Mouse (Mus musculus): ENCODE measurements at regions not wholly inside any gene's neighbourhood (a gene's known extent, or its start where the extent isn't known, plus 50 kb on each side); places are given as distances from the start of the nearest gene placed in this dataset. TPM values are rescaled to one million over a fixed set of nuclear protein-coding genes. Genes with fewer than 3 reads are reported as not detected.
"Not testable (repeated sequence)": the region's sequence is repeated elsewhere in the genome, so short reads cannot be mapped to it uniquely, and the experiment has no call there.

DNA sequence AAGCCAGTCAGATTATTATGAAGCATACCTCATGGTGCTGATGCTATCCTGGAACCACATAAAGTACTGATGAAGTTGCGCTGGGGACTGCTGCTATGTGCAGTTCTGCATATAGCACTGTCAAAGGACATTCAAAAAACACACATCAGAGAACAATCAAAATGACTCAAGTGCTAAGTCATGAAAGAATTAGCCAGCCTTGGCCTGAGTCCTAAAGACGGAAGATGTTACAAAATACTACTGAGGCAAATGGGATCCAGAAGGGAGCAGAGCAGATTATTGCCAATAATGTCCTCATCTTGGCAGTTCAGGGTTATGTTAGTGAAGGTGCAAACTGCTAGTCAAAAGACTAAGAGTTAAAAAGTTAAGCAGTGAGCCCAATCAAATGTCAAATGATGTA is 87.9 kb upstream of the Mpdz start:
- peak; percentile 24 to 29 for DNase-seq (ENCODE audit: low spot score in 2 of 2)

DNA sequence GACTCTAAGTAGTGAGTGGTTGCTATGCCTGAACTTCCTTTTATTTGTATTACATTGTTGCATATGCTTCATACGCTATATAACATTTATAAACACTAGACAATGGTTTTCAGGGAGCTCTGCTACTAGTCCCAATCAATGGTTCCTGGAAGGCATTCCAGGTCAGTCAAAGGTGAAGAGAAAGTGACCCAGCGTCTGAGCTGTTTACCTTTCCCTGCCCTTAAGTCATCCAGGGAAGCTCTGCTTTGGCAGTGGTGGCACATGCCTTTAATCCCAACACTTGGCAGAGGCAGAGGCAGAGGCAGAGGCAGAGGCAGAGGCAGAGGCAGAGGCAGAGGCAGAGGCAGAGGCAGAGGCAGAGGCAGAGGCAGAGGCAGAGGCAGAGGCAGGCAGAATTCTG is 76.5 kb upstream of the Mpdz start:
- DNase-seq (ENCODE audit: low spot score in 2 of 2) = not testable (repeated sequence)

DNA sequence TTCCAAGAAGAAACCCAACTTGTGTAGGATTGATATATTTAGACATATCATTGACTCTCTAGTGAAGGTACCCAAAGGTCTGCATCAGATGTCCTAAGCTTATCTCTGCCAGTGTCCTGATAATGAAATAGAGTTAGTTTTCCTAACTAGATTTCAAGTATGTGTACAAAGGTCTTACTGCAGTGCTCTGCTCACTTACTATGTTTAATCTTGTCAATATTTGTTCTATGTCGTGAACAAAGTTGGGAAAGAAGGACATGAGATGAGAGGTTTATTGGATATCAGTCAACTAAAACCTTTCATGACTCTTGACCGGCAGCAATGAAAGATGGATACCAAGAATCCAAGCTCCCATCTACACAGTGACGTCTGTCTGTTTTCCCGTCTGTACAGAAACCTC is 71.9 kb upstream of the Mpdz start:
- no peak for DNase-seq (ENCODE audit: low spot score in 2 of 2)

DNA sequence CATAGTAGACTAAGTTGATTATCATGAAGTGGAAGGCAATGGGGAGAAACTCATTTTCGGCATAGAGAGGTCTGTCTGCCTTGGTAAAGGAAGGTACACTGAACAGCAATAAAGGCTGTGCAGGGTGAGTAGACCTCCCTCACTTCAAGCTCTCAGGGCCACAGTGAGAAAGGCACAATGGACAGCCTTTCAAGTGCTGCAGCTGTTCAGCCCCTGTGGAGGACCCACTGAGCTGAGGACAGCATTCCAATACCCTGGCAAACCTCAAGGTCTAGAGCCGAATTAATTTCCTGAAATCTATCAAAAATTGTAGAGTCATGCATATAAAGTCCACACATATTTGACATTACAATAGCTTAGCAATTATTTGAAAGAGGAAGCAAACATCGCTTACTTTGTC is 69.8 kb upstream of the Mpdz start:
- DNase-seq (ENCODE audit: low spot score in 2 of 2) = no peak

DNA sequence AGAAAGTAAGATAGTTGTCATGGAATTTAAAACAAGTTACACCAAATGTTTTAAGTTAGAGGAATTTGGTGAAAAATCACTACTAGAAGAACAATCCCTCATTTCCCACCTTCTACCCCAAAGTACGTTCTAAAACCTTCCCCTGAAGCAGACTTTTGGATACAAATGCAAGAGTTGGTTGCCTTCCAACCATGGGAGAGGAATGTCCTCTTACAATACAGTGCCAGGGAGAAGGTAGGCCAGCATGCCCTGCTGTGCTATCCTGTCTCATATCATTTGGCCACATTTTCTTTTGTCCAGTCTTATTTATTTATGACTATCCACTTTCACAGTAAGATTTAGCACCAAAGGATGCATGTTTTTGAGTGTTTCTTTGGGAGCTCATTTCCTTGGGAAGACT is 66.2 kb upstream of the Mpdz start:
- no peak for DNase-seq (ENCODE audit: low spot score in 2 of 2)

DNA sequence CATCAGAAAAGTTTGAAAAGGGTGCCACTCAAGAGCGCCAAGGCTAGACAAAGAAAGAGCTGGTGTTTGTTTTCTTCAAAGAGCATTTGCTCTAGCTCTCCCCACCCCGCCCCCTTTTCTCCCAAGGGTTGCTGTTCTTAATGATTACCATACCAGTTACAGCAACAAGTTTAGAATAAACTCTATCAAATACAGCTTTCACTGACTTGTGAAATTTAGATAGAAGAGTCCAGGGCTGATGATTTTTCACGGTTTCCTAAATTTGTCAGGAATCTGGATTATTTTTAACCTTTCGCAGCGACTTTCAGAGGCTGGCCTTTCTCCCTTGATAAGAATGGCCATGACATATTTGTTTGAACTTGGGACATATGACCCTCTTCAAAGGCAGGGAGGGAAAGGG is 64.2 kb upstream of the Mpdz start:
- DNase-seq (ENCODE audit: low spot score in 2 of 2) = no peak

DNA sequence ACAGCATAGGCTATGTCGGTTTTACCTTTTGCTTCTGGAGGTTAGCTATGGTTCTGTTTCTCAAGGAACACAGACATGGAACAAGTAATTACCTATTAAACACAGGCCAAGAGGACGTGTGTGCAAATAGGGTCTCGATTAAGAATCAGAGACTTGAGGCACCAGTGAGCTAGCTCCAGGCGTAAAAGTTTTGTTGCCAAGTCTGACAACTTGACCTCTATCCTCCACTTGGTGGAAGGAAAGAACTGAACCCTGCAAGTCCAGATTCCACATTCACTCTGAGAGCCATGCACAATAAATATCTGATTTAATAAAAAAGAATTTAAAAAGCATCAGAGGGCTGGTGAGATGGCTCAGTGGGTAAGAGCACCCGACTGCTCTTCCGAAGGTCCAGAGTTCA is 63.7 kb upstream of the Mpdz start:
- DNase-seq (ENCODE audit: low spot score in 2 of 2) = no peak

DNA sequence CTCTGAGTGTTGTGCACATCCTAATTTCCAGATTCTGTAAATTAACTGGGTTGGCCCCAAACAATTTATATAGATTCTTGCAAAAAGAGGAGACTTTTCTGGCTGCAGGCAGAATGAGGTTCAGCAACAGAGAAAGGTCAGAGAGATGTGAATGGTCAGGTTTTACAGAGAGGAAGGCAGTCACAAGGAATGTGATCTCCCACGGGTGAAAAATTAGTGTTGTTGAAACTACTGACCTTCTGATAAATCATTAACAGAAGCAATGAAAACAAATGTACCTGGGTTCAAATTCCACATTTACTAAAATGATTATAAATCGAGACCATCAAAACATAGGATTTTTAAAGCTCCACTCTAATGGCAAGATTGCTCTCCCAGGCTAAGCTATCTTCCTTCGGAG is 62.5 kb upstream of the Mpdz start:
- DNase-seq (ENCODE audit: low spot score in 2 of 2) = no peak

DNA sequence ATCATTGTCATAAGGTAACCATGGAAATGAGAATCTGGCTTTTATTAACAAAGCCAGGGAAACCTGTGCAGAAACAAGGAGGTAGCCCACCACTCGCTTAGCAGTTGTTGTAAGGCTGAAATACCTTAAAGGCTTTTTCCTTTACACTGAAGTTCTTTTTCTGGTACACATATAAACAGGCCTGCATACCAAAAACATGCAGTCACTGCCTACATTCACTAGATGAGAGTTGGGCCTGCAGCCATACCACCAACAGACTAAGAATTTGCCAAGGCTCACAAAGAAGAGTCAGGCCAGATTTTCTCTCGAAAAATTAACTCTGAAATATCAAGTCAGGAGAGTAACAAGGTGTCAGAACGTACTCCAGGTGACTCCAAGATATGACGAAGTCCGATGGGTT is 61.3 kb upstream of the Mpdz start:
- no peak for DNase-seq (ENCODE audit: low spot score in 2 of 2)

DNA sequence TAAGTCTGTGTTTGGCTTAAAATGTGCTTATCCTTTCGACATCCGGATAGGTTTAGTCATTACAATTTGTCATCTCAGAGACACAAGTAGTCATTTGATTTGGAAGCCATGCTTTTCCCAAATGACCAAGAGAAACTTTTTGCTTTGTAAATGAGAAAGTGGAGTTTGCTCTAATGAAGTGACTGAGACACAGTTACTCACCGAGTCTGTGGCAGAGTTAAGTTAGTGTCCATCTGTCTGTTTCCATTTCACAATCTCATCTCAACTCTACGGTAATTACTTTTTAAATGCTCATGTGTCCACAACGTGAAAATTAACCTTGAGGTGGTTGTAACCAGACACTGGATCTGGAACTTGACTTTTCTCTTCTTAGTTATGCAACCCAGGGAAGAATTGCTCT is 59.2 kb upstream of the Mpdz start:
- DNase-seq (ENCODE audit: low spot score in 2 of 2) = no peak

DNA sequence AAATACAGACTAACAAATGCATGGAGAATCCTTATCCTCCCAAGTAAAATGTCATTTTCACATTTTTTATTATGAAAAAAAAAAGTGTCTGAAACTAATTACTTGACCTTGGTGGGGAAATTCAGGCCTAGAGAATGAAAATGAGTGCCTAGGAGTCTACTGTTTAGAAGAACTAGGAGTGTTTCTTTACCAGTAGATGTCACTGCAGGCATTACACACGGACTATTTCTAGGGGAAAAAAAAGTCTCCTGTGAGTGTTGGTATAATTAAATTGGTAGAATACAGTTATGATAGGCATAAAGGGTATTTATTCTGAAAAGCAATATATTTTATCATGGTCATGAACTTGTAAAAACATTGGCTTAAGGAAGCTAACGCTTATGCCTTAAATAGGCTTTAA is 55.5 kb upstream of the Mpdz start:
- no peak for DNase-seq (ENCODE audit: low spot score in 2 of 2)

DNA sequence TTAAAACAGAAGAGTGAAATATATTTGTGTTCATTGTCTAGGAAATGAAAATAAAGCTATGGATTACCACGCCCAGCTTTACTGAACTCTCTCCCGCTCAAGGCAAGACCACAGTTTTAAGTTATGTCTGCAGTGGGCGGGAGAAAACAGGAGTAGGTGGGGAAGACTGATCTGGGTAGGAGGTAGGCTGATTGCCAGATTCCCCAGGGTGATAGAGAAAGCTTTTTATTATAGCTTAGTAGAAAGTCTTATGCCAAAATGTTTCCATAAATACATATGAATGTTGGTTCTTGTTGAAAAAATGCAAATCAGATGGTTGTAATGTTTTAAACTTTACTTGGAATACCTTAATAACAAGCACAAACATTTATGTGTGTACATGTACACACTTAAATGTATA is 50.2 kb upstream of the Mpdz start:
- DNase-seq (ENCODE audit: low spot score in 2 of 2) = no peak

Small RNAs in the stretch of these regions (microRNA-seq; reads per million reads assigned to microRNA genes)
- gene Gm22402 = not detected
